Mouse (Mus musculus): Measurements from ENCODE around the gene Lrig3. TPM values are rescaled to one million over a fixed set of nuclear protein-coding genes. Genes with fewer than 3 reads are reported as not detected.

The Lrig3 gene
- 8.0 TPM for polyA plus RNA-seq (2012; fragmentation: generic; extraction: Trizol)
- long read RNA-seq, experiment 1, partial matches to known transcripts: 3 of 3 reads
- long read RNA-seq, experiment 1, other reads (novel, unspliced or antisense): 0 of 3 reads
- long read RNA-seq, experiment 2, full-length matches to known transcripts: 5 of 10 reads
- long read RNA-seq, experiment 2, partial matches to known transcripts: 3 of 10 reads
- long read RNA-seq, experiment 2, other reads (novel, unspliced or antisense): 2 of 10 reads

DNA sequence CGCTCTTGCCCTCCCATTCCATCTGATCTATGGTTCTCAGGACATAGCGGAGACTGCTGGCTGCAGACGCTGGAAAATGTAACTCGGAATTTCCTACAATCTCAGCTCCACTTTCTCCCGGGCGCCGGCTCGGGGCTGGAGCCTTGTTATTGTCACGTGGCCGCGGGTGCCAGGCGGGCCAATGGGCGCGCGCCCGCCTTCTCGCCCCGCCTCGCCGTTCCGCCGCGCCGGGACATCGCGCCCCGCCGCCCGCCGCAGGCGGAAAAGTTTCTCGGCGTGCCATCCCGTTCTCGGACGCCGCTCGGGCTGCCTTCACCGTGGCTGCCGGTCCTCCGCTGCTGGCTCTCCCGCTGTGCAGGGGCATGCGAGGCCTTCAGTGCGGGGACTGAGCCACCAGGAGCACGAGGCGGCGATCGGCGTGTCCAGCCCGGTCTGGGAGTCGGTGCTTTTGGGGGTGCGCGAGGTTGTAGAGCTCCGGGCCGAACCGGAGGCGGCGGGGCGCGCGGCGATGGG is at the start of gene Lrig3:
TSS of gene Lrig3 (plus strand) at position 201 of the 513 bp plus-strand sequence.
- TF ChIP-seq MYOG (IDR thresholded peaks at IDR 0.05; ENCODE audit: control insufficient read depth, extremely low read depth, insufficient read length): no peak
- TF ChIP-seq MAX (IDR thresholded peaks at IDR 0.05): no peak
- peak; percentile 86 for TF ChIP-seq USF1 (IDR thresholded peaks at IDR 0.05; ENCODE audit: low read depth)
- no peak for TF ChIP-seq MYOD1 (IDR thresholded peaks at IDR 0.05; ENCODE audit: control insufficient read depth, insufficient read length, low read depth)
- TF ChIP-seq CTCF (IDR thresholded peaks at IDR 0.05; ENCODE audit: control insufficient read depth, insufficient read depth, insufficient read length): no peak

DNA sequence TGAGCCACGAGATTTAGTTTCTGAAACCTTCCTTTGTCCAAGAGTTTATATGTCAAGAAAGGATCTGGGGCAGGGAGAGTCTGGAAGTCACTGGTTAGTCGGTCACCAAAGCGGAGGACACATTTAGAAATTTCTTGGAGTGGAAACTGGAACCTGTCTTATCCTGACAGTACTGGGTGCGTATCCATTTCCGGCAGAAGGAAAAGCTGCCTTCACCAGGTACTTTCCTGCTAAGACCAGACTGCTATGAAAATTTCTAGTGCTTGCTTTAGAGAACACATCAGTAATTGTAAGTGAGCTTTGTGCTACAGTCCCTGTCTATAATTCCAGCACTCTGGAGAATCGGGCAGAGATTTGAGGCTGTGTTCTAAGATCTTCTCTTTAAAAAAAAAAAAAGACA is 49.2 kb upstream of the Lrig3 start:
- Histone ChIP-seq H3K4me3 (ENCODE audit: insufficient read depth, poor library complexity, severe bottlenecking) (no peak overlapping the region), H3K79me3 (ENCODE audit: low read depth) (no peaks in the 10 kb centered on the region), H3K36me3 (ENCODE audit: control insufficient read depth, insufficient read depth) (no peaks in the 10 kb centered on the region), H3ac (ENCODE audit: control insufficient read depth, insufficient read length, low read depth) (no peak overlapping the region), H3K27me3 (ENCODE audit: control insufficient read depth, insufficient read depth, insufficient read length) (no peaks in the 10 kb centered on the region), H3K79me2 (ENCODE audit: control insufficient read depth, insufficient read depth) (no peaks in the 10 kb centered on the region)
- TF ChIP-seq MAX (IDR thresholded peaks at IDR 0.05): no peak
- TF ChIP-seq USF1 (IDR thresholded peaks at IDR 0.05; ENCODE audit: low read depth): no peak
- no peak for TF ChIP-seq MYOG (IDR thresholded peaks at IDR 0.05; ENCODE audit: control insufficient read depth, extremely low read depth, insufficient read length)
- no peak for TF ChIP-seq FOSL1 (IDR thresholded peaks at IDR 0.05; ENCODE audit: insufficient read depth, low read length, poor library complexity, severe bottlenecking)

More for the DNA sequence above, at the start of gene Lrig3:
- Histone ChIP-seq H3K27me3 (ENCODE audit: control insufficient read depth, insufficient read depth, insufficient read length) (no peaks in the 10 kb centered on the region), H3K79me2 (ENCODE audit: control insufficient read depth, insufficient read depth) (peaks cover 51% of the 10 kb centered on the region), H3K36me3 (ENCODE audit: control insufficient read depth, insufficient read depth) (no peaks in the 10 kb centered on the region), H3ac (ENCODE audit: control insufficient read depth, insufficient read length, low read depth) (peak within 1 kb of the TSS; percentile 93), H3K4me3 (ENCODE audit: insufficient read depth, poor library complexity, severe bottlenecking) (peak within 1 kb of the TSS; percentile 74), H3K79me3 (ENCODE audit: low read depth) (peaks cover 35% of the 10 kb centered on the region)

DNA sequence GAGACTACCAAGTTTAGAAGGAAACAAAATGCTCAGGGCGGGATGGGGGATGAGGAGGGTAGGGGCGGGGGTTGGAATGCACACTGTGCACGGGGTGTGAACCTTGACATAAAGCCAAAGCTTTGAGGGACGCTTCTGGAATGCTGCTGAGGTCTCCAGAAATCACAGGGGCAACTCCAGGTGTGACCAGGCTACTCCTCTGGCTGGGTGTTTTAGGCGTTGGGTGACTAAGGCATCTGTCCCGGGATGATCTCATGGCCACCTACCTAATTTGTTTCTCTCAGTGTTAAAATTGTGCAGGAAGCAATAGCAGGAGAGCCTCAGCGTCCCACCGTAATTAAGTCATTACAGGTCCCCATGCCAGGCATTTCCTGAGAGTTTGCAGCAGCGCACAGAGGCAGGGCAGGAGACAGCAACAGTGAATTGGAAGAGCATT is 48.5 kb upstream of the Lrig3 start:
- H3K79me3 ChIP-seq (ENCODE audit: low read depth): no peaks in the 10 kb centered on the region
- no peak overlapping the region for H3K4me3 ChIP-seq (ENCODE audit: insufficient read depth, poor library complexity, severe bottlenecking)
- no peaks in the 10 kb centered on the region for H3K79me2 ChIP-seq (ENCODE audit: control insufficient read depth, insufficient read depth)
- no peaks in the 10 kb centered on the region for H3K27me3 ChIP-seq (ENCODE audit: control insufficient read depth, insufficient read depth, insufficient read length)
- H3K36me3 ChIP-seq (ENCODE audit: control insufficient read depth, insufficient read depth): no peaks in the 10 kb centered on the region
- no peak overlapping the region for H3ac ChIP-seq (ENCODE audit: control insufficient read depth, insufficient read length, low read depth)
- no peak for TF ChIP-seq MAX (IDR thresholded peaks at IDR 0.05)
- TF ChIP-seq MYOD1 (IDR thresholded peaks at IDR 0.05; ENCODE audit: control insufficient read depth, insufficient read length, low read depth): no peak
- TF ChIP-seq FOSL1 (IDR thresholded peaks at IDR 0.05; ENCODE audit: insufficient read depth, low read length, poor library complexity, severe bottlenecking): no peak
- TF ChIP-seq CTCF (IDR thresholded peaks at IDR 0.05; ENCODE audit: control insufficient read depth, insufficient read depth, insufficient read length): no peak
- no peak for TF ChIP-seq MYOG (IDR thresholded peaks at IDR 0.05; ENCODE audit: control insufficient read depth, extremely low read depth, insufficient read length)
- TF ChIP-seq USF1 (IDR thresholded peaks at IDR 0.05; ENCODE audit: low read depth): no peak
- no peak for TF ChIP-seq CEBPB (IDR thresholded peaks at IDR 0.05; ENCODE audit: low read depth)

DNA sequence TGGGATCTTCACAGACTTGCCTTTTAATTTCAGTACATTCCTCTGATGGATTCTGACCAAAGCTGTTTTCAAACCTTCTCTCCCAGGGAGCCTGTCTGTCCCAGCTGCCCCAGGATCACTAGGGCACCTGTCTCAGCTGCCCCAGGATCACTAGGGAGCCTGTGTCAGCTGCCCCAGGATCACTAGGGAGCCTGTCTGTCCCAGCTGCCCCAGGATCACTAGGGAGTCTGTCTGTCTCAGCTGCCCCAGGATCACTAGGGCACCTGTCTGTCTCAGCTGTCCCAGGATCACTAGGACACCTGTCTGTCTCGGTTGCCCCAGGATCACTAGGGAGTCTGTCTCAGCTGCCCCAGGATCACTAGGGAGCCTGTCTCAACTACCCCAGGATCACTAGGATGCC is 47.0 kb upstream of the Lrig3 start:
- Histone ChIP-seq H3K4me3 (ENCODE audit: insufficient read depth, poor library complexity, severe bottlenecking) (no peak overlapping the region), H3K36me3 (ENCODE audit: control insufficient read depth, insufficient read depth) (no peaks in the 10 kb centered on the region), H3K27me3 (ENCODE audit: control insufficient read depth, insufficient read depth, insufficient read length) (no peaks in the 10 kb centered on the region), H3K79me3 (ENCODE audit: low read depth) (no peaks in the 10 kb centered on the region), H3ac (ENCODE audit: control insufficient read depth, insufficient read length, low read depth) (no peak overlapping the region), H3K79me2 (ENCODE audit: control insufficient read depth, insufficient read depth) (no peaks in the 10 kb centered on the region)
- TF ChIP-seq MYOG (IDR thresholded peaks at IDR 0.05; ENCODE audit: control insufficient read depth, extremely low read depth, insufficient read length): no peak
- no peak for TF ChIP-seq MYOD1 (IDR thresholded peaks at IDR 0.05; ENCODE audit: control insufficient read depth, insufficient read length, low read depth)
- TF ChIP-seq CTCF (IDR thresholded peaks at IDR 0.05; ENCODE audit: control insufficient read depth, insufficient read depth, insufficient read length): no peak
- TF ChIP-seq FOSL1 (IDR thresholded peaks at IDR 0.05; ENCODE audit: insufficient read depth, low read length, poor library complexity, severe bottlenecking): no peak
- TF ChIP-seq MAX (IDR thresholded peaks at IDR 0.05): no peak
- no peak for TF ChIP-seq CEBPB (IDR thresholded peaks at IDR 0.05; ENCODE audit: low read depth)
- no peak for TF ChIP-seq USF1 (IDR thresholded peaks at IDR 0.05; ENCODE audit: low read depth)

DNA sequence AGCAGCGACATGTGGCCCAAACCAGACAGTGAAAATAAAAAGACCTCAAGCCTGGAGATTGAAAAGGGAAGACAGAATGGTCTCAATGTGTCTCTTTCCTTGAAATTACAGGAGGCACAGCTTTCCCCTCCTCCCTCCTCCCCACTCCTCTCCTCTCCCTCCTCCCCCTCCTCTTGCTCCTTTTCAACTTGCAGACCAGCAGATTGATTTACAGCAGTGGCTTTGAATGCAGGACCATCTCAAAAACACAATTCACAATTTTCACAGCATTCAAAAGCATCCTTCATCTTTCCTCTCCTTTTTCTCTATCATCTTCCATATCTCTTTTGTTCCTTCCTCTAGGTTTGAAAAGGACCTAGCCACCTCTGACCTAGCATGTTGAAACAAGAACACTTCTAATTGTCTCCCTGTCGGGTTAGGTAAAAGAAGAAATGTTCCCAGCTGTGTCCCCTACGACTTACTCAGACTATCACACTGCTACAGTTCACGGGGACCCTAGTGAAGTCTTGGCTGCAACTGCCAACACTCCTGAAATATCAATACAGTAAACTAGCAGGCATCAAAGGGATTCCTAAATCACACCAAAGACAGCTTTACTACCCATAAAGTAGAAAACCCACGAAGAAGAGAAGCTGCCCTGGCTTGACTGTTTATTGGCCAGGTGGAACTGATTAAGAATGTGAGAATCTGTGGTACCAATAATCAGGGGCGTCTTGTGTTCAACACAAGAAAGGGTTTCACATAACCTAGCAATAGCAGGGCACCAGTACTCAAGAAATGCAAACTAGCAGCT is 44.1 kb upstream of the Lrig3 start:
- Histone ChIP-seq H3K27me3 (ENCODE audit: control insufficient read depth, insufficient read depth, insufficient read length) (no peaks in the 10 kb centered on the region), H3K79me3 (ENCODE audit: low read depth) (no peaks in the 10 kb centered on the region), H3K36me3 (ENCODE audit: control insufficient read depth, insufficient read depth) (no peaks in the 10 kb centered on the region), H3K79me2 (ENCODE audit: control insufficient read depth, insufficient read depth) (no peaks in the 10 kb centered on the region), H3ac (ENCODE audit: control insufficient read depth, insufficient read length, low read depth) (no peak overlapping the region), H3K4me3 (ENCODE audit: insufficient read depth, poor library complexity, severe bottlenecking) (no peak overlapping the region)
- no peak for TF ChIP-seq MYOG (IDR thresholded peaks at IDR 0.05; ENCODE audit: control insufficient read depth, extremely low read depth, insufficient read length)
- TF ChIP-seq USF1 (IDR thresholded peaks at IDR 0.05; ENCODE audit: low read depth): no peak
- no peak for TF ChIP-seq FOSL1 (IDR thresholded peaks at IDR 0.05; ENCODE audit: insufficient read depth, low read length, poor library complexity, severe bottlenecking)
- TF ChIP-seq CTCF (IDR thresholded peaks at IDR 0.05; ENCODE audit: control insufficient read depth, insufficient read depth, insufficient read length): no peak
- no peak for TF ChIP-seq MYOD1 (IDR thresholded peaks at IDR 0.05; ENCODE audit: control insufficient read depth, insufficient read length, low read depth)
- no peak for TF ChIP-seq MAX (IDR thresholded peaks at IDR 0.05)
- TF ChIP-seq CEBPB (IDR thresholded peaks at IDR 0.05; ENCODE audit: low read depth): no peak
